Mouse (Mus musculus) liver, embryonic 15.5 days (tissue): ENCODE measurements around the gene Immt. TPM values are rescaled to one million over a fixed set of nuclear protein-coding genes. Genes with fewer than 3 reads are reported as not detected.
"Not testable (repeated sequence)": the region's sequence is repeated elsewhere in the genome, so short reads cannot be mapped to it uniquely, and the experiment has no call there.

Experiments used
- ATAC-seq: fragments of 200-750 bp; cut with Nextera tagmentation; 2 replicates; pipeline ENCODE4 v1.8.0; 2017; ENCODE audit warnings: moderate number of reproducible peaks, mild to moderate bottlenecking, moderate library complexity; ENCODE audit not compliant: insufficient read depth
- H3K27ac ChIP-seq: fragments of 300-500 bp; sonication (generic); replicated peaks from 2 replicates; pipeline ENCODE4 v1.5.1; 2015; ENCODE audit warnings: mild to moderate bottlenecking, inconsistent platforms
- H3K27me3 ChIP-seq: fragments of 300-500 bp; sonication (generic); 2 replicates; pipeline ENCODE4 v1.6.1; 2015; ENCODE audit warnings: mild to moderate bottlenecking, inconsistent platforms
- H3K36me3 ChIP-seq: fragments of 300-500 bp; sonication (generic); replicated peaks from 2 replicates; pipeline ENCODE4 v1.6.1; 2015; ENCODE audit warnings: moderate library complexity, mild to moderate bottlenecking, inconsistent platforms
- H3K4me1 ChIP-seq: fragments of 300-500 bp; sonication (generic); replicated peaks from 2 replicates; pipeline ENCODE4 v1.6.1; 2015; ENCODE audit warnings: inconsistent platforms
- H3K4me2 ChIP-seq: fragments of 300-500 bp; sonication (generic); 2 replicates; pipeline ENCODE4 v1.6.1; 2015; ENCODE audit warnings: moderate library complexity, mild to moderate bottlenecking, inconsistent platforms
- H3K4me3 ChIP-seq: fragments of 300-500 bp; sonication (generic); replicated peaks from 2 replicates; pipeline ENCODE4 v1.5.1; 2015; ENCODE audit warnings: mild to moderate bottlenecking, inconsistent platforms
- H3K9ac ChIP-seq: fragments of 300-500 bp; sonication (generic); 2 replicates; pipeline ENCODE4 v1.6.1; 2015; ENCODE audit warnings: moderate library complexity, mild to moderate bottlenecking, inconsistent platforms
- H3K9me3 ChIP-seq: fragments of 300-500 bp; sonication (generic); replicated peaks from 2 replicates; pipeline ENCODE4 v1.6.1; 2016; ENCODE audit warnings: inconsistent platforms
- WGBS: fragments of 180-500 bp; shearing (Covaris S2); methylation state at CpG from one replicate; pipeline ENCODE4 v1.1.7; 2015; ENCODE audit warnings: mixed read lengths; ENCODE audit not compliant: insufficient replicate concordance; 5-methylcytosine and 5-hydroxymethylcytosine counted together
- polyA plus RNA-seq: library from polyadenylated mRNA; unstranded; fragments of >200 nt; fragmentation: Nextera tagmentation; extraction: Ambion mirVana; gene quantifications from 2 replicates; pipeline ENCODE4 v1.2.1, GENCODE M21; 2015

Immt gene
- polyA plus RNA-seq, 1 experiment from 2014 or later = 121 TPM

DNA sequence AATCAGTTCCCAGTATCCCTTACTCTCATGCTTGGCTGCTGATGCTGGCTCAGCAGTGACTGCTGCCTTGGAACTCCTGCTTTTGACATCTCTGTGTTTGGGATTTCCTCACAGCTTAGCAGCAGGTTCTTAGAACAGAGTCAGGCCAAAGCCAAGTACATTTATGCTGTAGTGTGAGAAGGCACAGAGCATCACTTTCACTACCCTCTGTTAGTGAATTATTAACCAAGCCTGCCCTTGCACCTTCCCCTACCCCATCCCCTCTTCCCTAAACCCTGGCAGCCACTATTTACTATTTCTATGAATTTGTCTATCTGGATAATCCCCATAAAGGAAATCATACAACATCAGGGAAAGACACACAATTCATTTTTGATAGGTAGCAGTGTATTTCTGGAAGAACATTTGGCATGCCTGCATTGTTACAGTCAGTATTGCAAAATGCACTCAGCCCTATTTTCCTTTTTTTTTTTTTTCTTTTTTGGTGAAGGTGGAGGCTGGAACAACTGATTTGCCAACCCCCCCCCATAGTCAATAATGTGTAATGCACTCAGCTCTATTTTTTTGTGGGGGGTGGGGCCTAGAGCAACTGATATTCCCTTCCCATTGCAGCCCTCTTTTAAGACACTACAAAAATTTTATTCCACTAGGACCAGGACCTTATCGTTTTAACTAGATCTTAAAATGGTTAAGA is 9.6 kb downstream of the Immt start:
- WGBS = 85% methylated on average over 1 of the region's 1 CpGs
- H3K4me2 ChIP-seq = peak overlapping the region; percentile 18; the same call in 1 of the 2 replicates
- no peak overlapping the region for H3K4me3 ChIP-seq
- no peaks in the 10 kb centered on the region for H3K27me3 ChIP-seq
- peaks cover 27% of the 10 kb centered on the region for H3K4me1 ChIP-seq
- H3K36me3 ChIP-seq = peaks cover 14% of the 10 kb centered on the region
- no peaks in the 10 kb centered on the region for H3K9me3 ChIP-seq
- no peak overlapping the region for H3K9ac ChIP-seq
- ATAC-seq = peak; percentile 69
- H3K27ac ChIP-seq = peak overlapping the region; percentile 34; the same call in 1 of the 2 replicates

DNA sequence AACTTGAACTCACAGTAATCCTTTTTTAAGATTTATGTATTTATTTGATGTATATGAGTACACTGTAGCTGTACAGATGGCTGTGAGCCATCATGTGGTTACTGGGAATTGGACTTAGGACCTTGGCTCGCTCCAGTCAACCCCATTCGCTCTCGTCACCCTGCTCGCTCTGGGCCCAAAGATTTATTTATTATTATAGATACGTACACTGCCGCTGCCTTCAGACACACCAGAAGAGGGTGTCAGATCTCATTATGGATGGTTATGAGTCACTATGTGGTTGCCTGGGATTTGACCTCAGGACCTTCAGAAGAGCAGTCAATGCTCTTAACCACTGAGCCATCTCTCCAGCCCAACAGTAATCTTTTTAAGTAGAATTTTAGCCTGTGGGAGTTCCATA is 15.8 kb downstream of the Immt start:
- ATAC-seq, H3K9ac ChIP-seq, H3K4me2 ChIP-seq, H3K4me3 ChIP-seq, H3K27me3 ChIP-seq, H3K4me1 ChIP-seq, H3K27ac ChIP-seq, H3K9me3 ChIP-seq: not testable (repeated sequence)
- whole genome bisulfite sequencing = 88% methylated on average over 6 of the region's 6 CpGs
- peaks cover 49% of the 10 kb centered on the region for H3K36me3 ChIP-seq

DNA sequence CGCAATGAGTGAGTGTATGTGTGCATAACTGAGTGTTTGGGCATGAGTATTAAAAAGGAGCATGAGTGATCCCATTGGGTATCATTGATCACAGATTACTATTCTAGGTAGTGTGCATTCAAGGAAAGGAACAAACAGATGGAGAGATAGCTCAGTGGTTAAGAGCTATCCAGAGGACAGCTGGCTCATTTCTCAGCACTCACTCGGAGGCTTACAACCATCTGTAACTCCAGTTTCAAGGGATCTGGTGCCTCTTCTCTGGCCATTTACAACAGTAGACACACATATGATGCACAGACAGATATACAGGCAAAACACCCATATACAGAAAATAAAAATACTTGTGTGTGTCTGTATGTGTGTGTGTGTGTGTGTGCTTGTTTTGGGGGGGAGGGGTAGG is 36.6 kb downstream of the Immt start:
- Histone ChIP-seq H3K27ac (no peak overlapping the region), H3K4me1 (no peaks in the 10 kb centered on the region), H3K4me3 (no peak overlapping the region), H3K4me2 (no peak overlapping the region), H3K9ac (no peak overlapping the region), H3K9me3 (no peaks in the 10 kb centered on the region), H3K36me3 (peaks cover 86% of the 10 kb centered on the region), H3K27me3 (no peaks in the 10 kb centered on the region)
- ATAC-seq = no peak
- WGBS = 79% methylated on average over 2 of the region's 2 CpGs

DNA sequence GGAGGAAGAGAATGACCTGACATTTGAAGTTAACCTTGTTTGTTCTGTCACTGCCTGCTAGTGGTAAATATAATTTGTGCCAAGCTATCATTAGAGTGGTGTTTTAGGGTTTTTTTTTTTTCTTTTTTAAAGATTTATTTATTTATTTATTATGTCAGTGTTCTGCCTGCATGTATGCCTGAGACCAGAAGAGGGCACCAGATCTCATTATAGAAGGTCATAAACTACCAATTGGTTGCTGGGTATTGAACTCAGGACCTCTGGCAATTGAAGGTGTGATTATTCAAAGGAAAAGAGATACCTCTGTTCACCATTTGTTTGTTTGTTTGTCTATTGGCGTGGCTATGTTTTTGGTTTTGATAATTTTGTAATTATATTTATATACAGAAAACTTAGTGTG is 37.7 kb downstream of the Immt start:
- H3K9me3 ChIP-seq = no peaks in the 10 kb centered on the region
- H3K27me3 ChIP-seq = no peaks in the 10 kb centered on the region
- no peak overlapping the region for H3K4me3 ChIP-seq
- H3K4me1 ChIP-seq = no peaks in the 10 kb centered on the region
- peaks cover 85% of the 10 kb centered on the region for H3K36me3 ChIP-seq
- no peak for ATAC-seq
- no peak overlapping the region for H3K9ac ChIP-seq
- no peak overlapping the region for H3K4me2 ChIP-seq
- 73% methylated on average over 1 of the region's 1 CpGs for WGBS
- H3K27ac ChIP-seq = no peak overlapping the region

GRCm38 (mm10) chr6:71871396-71871795 is 40.3 kb downstream of the Immt start:
- ATAC-seq = no peak
- no peak overlapping the region for H3K9ac ChIP-seq
- H3K27ac ChIP-seq = no peak overlapping the region
- H3K27me3 ChIP-seq = no peaks in the 10 kb centered on the region
- no peaks in the 10 kb centered on the region for H3K9me3 ChIP-seq
- 63% methylated on average over 9 of the region's 9 CpGs for WGBS
- H3K4me1 ChIP-seq = no peaks in the 10 kb centered on the region
- no peak overlapping the region for H3K4me2 ChIP-seq
- H3K36me3 ChIP-seq = peaks cover 88% of the 10 kb centered on the region
- no peak overlapping the region for H3K4me3 ChIP-seq

- Histone ChIP-seq H3K4me1 (no peaks in the 10 kb centered on the region), H3K27me3 (no peaks in the 10 kb centered on the region), H3K4me2 (no peak overlapping the region), H3K27ac (no peak overlapping the region), H3K9ac (no peak overlapping the region), H3K9me3 (no peaks in the 10 kb centered on the region), H3K36me3 (peaks cover 81% of the 10 kb centered on the region), H3K4me3 (no peak overlapping the region)
- ATAC-seq = no peak
- WGBS = 76% methylated on average over 3 of the region's 3 CpGs
These were observed 47.0 kb downstream of the Immt start for GRCm38 (mm10) chr6:71877965-71878760.

- no peak for ATAC-seq
- Histone ChIP-seq H3K4me1 (no peaks in the 10 kb centered on the region), H3K9me3 (no peaks in the 10 kb centered on the region), H3K4me3 (no peak overlapping the region), H3K27me3 (no peaks in the 10 kb centered on the region), H3K4me2 (no peak overlapping the region), H3K9ac (no peak overlapping the region), H3K27ac (no peak overlapping the region), H3K36me3 (peaks cover 93% of the 10 kb centered on the region)
- WGBS = 67% methylated on average over 4 of the region's 4 CpGs
These were observed 62.1 kb downstream of the Immt start for GRCm38 (mm10) chr6:71893263-71893662.

DNA sequence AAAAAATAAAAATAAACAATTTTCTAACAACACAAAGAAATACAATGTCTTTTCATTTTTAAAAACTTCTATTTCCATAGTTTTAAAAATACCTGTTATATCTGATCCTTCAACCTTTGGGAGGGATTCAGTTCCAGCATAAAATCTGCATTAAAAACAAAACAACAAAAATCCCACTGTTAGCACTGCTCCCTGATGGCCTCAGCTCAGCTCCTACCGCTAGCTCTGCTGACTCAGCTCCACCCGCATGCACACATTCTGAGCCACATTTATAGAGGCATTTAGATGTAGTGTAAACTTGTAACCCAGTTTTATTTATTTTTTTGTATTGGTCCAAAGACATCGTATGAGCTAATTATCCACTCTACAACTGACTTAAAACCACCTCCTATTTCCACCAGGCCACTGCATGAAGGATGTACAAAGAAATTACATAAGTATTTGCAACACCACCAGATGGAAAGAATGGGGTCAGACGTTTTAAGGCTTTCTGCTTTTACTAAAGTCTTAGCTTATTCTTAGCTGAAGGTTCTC is 76.6 kb downstream of the Immt start:
- Histone ChIP-seq H3K9ac (peak overlapping the region; percentile 64), H3K27ac (no peak overlapping the region), H3K4me1 (peaks cover 42% of the 10 kb centered on the region), H3K27me3 (no peaks in the 10 kb centered on the region), H3K36me3 (peaks cover 32% of the 10 kb centered on the region), H3K4me2 (peak overlapping the region; percentile 77), H3K9me3 (no peaks in the 10 kb centered on the region), H3K4me3 (peak overlapping the region; percentile 76)
- WGBS = 1% methylated on average over 4 of the region's 4 CpGs
- no peak for ATAC-seq

GRCm38 (mm10) chr6:71908481-71909381 is 77.6 kb downstream of the Immt start, which contains the start of the genes Ptcd3 and Polr1a:
TSS of gene Ptcd3 (minus strand) at chr6:71908750.
TSS of gene Polr1a (plus strand) at chr6:71909053.
- Histone ChIP-seq H3K4me1 (peaks cover 42% of the 10 kb centered on the region), H3K36me3 (peaks cover 30% of the 10 kb centered on the region), H3K4me2 (peak within 1 kb of the TSS; percentile 77), H3K9ac (peak within 1 kb of the TSS; percentile 64), H3K27ac (peak within 1 kb of the TSS; percentile 66), H3K27me3 (no peaks in the 10 kb centered on the region), H3K4me3 (peak within 1 kb of the TSS; percentile 76), H3K9me3 (no peaks in the 10 kb centered on the region)
- WGBS = under 1% methylated on average over 58 of the region's 58 CpGs
- ATAC-seq = peak; percentile 73

GRCm38 (mm10) chr6:71909384-71909783 is 78.3 kb downstream of the Immt start:
- H3K9me3 ChIP-seq = no peaks in the 10 kb centered on the region
- H3K4me2 ChIP-seq = peak overlapping the region; percentile 77
- peaks cover 30% of the 10 kb centered on the region for H3K36me3 ChIP-seq
- WGBS = 13% methylated on average over 10 of the region's 10 CpGs
- H3K9ac ChIP-seq = peak overlapping the region; percentile 64
- peak overlapping the region; percentile 66; the same call in 1 of the 2 replicates for H3K27ac ChIP-seq
- H3K4me3 ChIP-seq = peak overlapping the region; percentile 76
- no peak for ATAC-seq
- peaks cover 42% of the 10 kb centered on the region for H3K4me1 ChIP-seq
- no peaks in the 10 kb centered on the region for H3K27me3 ChIP-seq
